Mouse (Mus musculus) lung, embryonic 14.5 days (tissue): ENCODE measurements at regions not wholly inside any gene's neighbourhood (a gene's known extent, or its start where the extent isn't known, plus 50 kb on each side); places are given as distances from the start of the nearest gene placed in this dataset.

Experiments
- ATAC-seq: fragments of 200-750 bp; cut with Nextera tagmentation; 2 replicates; pipeline ENCODE4 v1.8.0; 2017; ENCODE audit warnings: mild to moderate bottlenecking, moderate TSS enrichment, moderate library complexity; ENCODE audit not compliant: insufficient read depth
- DNase-seq: peaks from one replicate; pipeline ENCODE4 v3.0.0-alpha.2; 2015
- H3K27ac ChIP-seq: fragments of 300-500 bp; sonication (generic); 2 replicates; pipeline ENCODE4 v1.5.1; 2014; ENCODE audit warnings: low read depth, mild to moderate bottlenecking, moderate library complexity
- H3K27me3 ChIP-seq: fragments of 300-500 bp; sonication (generic); 2 replicates; pipeline ENCODE4 v1.6.1; 2014; ENCODE audit warnings: low read length, control low read depth; ENCODE audit not compliant: insufficient read depth
- H3K36me3 ChIP-seq: fragments of 300-500 bp; sonication (generic); 2 replicates; pipeline ENCODE4 v1.6.1; 2014; ENCODE audit warnings: control low read depth; ENCODE audit not compliant: insufficient read depth
- H3K4me1 ChIP-seq: fragments of 300-500 bp; sonication (generic); 2 replicates; pipeline ENCODE4 v1.6.1; 2014; ENCODE audit warnings: antibody characterized with exemption, control low read depth; ENCODE audit not compliant: insufficient read depth
- H3K4me2 ChIP-seq: fragments of 300-500 bp; sonication (generic); 2 replicates; pipeline ENCODE4 v1.6.1; 2014; ENCODE audit warnings: mild to moderate bottlenecking
- H3K4me3 ChIP-seq: fragments of 300-500 bp; sonication (generic); 2 replicates; pipeline ENCODE4 v1.5.1; 2014; ENCODE audit warnings: low read depth, low read length
- H3K9ac ChIP-seq: fragments of 300-500 bp; sonication (generic); 2 replicates; pipeline ENCODE4 v1.6.1; 2014
- H3K9me3 ChIP-seq: fragments of 300-500 bp; sonication (generic); 2 replicates; pipeline ENCODE4 v1.6.1; 2016; ENCODE audit warnings: low read depth, low read length, control low read depth
- CTCF ChIP-seq: IDR thresholded peaks from 2 replicates; pipeline ENCODE4 v1.5.1; 2016; ENCODE audit warnings: antibody characterized with exemption, low read depth
- WGBS: fragments of 180-500 bp; shearing (Covaris S2); extraction: QIAGEN DNeasy Blood & Tissue Kit; methylation state at CpG from one replicate; pipeline ENCODE4 v1.1.7; 2014; 5-methylcytosine and 5-hydroxymethylcytosine counted together

- TF ChIP-seq CTCF, result no peak
These were observed 282.6 kb upstream of the Eif4g2 start for GRCm38 (mm10) chr7:111365384-111365783.

DNA sequence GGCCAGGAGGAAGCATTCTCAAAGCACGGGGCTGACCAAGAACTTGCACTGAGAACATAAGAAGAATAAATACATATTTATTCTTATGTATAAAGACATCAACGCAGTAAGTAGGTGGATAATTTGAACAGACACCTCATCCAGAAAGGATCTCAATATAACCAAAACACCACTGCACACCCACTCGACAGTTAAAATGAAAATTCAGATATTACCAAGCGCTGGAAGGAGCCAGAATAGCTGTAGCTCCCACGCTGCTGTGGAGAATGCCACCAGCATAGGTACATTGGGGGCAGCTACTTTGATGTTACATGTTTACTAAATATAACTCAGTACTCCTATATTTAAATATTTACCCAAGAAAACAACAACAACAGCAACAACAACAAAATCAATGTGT, 280.4 kb upstream of the Eif4g2 start:
- H3K36me3 ChIP-seq, result no peaks in the 10 kb centered on the region
- 78% methylated on average over 5 of the region's 5 CpGs for WGBS
- H3K4me3 ChIP-seq, result no peak overlapping the region
- no peak overlapping the region for H3K4me2 ChIP-seq
- no peak overlapping the region for H3K9ac ChIP-seq
- no peak for DNase-seq
- no peaks in the 10 kb centered on the region for H3K9me3 ChIP-seq
- H3K4me1 ChIP-seq, result no peaks in the 10 kb centered on the region
- TF ChIP-seq CTCF, result no peak
- H3K27ac ChIP-seq, result no peak overlapping the region
- ATAC-seq, result no peak
- no peaks in the 10 kb centered on the region for H3K27me3 ChIP-seq

More at GRCm38 (mm10) chr7:111365384-111365783, 282.6 kb upstream of the Eif4g2 start:
- H3K36me3 ChIP-seq, result no peaks in the 10 kb centered on the region
- H3K9me3 ChIP-seq, result no peaks in the 10 kb centered on the region
- DNase-seq (no peak), ATAC-seq (no peak)
- H3K27ac ChIP-seq, result no peak overlapping the region
- no peak overlapping the region for H3K4me3 ChIP-seq
- WGBS, result 68% methylated on average over 5 of the region's 5 CpGs
- no peaks in the 10 kb centered on the region for H3K27me3 ChIP-seq
- H3K9ac ChIP-seq, result no peak overlapping the region
- no peak overlapping the region for H3K4me2 ChIP-seq
- no peaks in the 10 kb centered on the region for H3K4me1 ChIP-seq

GRCm38 (mm10) chr7:111362646-111363045, 279.8 kb upstream of the Eif4g2 start:
- Histone ChIP-seq H3K36me3 (no peaks in the 10 kb centered on the region), H3K9ac (no peak overlapping the region), H3K9me3 (no peaks in the 10 kb centered on the region), H3K4me3 (no peak overlapping the region), H3K4me2 (no peak overlapping the region), H3K27me3 (no peaks in the 10 kb centered on the region), H3K27ac (no peak overlapping the region), H3K4me1 (no peaks in the 10 kb centered on the region)
- no peak for DNase-seq
- no peak for ATAC-seq
- no peak for TF ChIP-seq CTCF
- 67% methylated on average over 4 of the region's 4 CpGs for WGBS

DNA sequence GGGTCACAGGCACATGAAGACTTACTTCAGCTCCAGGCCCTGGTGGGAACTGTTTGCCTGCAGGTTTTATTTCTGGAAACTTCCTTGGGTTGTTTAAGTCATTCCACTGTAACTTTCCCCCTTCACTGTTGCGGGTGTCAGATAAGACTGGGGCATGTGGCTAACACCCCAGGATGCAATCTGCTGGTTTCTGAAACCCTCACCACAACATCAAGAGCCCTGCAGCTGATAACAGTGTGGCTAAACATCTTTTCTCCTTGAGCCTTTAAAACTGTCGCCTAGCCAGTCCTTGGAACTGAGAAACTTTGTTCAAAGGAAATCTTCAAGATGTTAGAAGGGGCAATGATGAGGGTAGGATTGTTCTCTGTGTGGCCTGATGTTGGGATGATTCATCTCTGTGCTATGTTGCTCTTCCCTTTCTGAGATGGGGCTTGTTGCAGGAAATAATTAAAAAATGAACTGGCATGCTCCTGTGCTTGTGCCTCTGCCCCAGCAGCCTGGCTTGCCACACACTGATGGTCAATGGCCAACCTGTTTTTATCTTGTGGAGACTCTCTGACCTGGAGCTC, 272.3 kb upstream of the Eif4g2 start:
- TF ChIP-seq CTCF, result no peak
- H3K27me3 ChIP-seq, result no peaks in the 10 kb centered on the region
- no peaks in the 10 kb centered on the region for H3K9me3 ChIP-seq
- ATAC-seq, result no peak
- WGBS, result 44% methylated on average over 2 of the region's 2 CpGs
- H3K36me3 ChIP-seq, result no peaks in the 10 kb centered on the region
- no peak overlapping the region for H3K9ac ChIP-seq
- DNase-seq, result no peak
- H3K4me2 ChIP-seq, result no peak overlapping the region
- no peak overlapping the region for H3K4me3 ChIP-seq
- H3K4me1 ChIP-seq, result no peaks in the 10 kb centered on the region
- H3K27ac ChIP-seq, result no peak overlapping the region

- H3K27me3 ChIP-seq, result no peaks in the 10 kb centered on the region
- no peak overlapping the region for H3K9ac ChIP-seq
- H3K36me3 ChIP-seq, result no peaks in the 10 kb centered on the region
- H3K9me3 ChIP-seq, result no peaks in the 10 kb centered on the region
- no peak overlapping the region for H3K4me3 ChIP-seq
- WGBS, result 80% methylated on average over 4 of the region's 4 CpGs
- no peaks in the 10 kb centered on the region for H3K4me1 ChIP-seq
- no peak overlapping the region for H3K4me2 ChIP-seq
- DNase-seq, result no peak
- TF ChIP-seq CTCF, result no peak
- no peak for ATAC-seq
- no peak overlapping the region for H3K27ac ChIP-seq
These were observed 271.2 kb upstream of the Eif4g2 start for GRCm38 (mm10) chr7:111354066-111354465.

- no peaks in the 10 kb centered on the region for H3K9me3 ChIP-seq
- H3K27me3 ChIP-seq, result no peaks in the 10 kb centered on the region
- H3K4me2 ChIP-seq, result no peak overlapping the region
- DNase-seq (peak; percentile 30), ATAC-seq (no peak)
- 89% methylated on average over 2 of the region's 2 CpGs for WGBS
- no peak overlapping the region for H3K9ac ChIP-seq
- no peak overlapping the region for H3K27ac ChIP-seq
- no peak for TF ChIP-seq CTCF
- H3K4me1 ChIP-seq, result no peaks in the 10 kb centered on the region
- H3K4me3 ChIP-seq, result no peak overlapping the region
- H3K36me3 ChIP-seq, result no peaks in the 10 kb centered on the region
These were observed 269.3 kb upstream of the Eif4g2 start for GRCm38 (mm10) chr7:111352176-111352575.

DNA sequence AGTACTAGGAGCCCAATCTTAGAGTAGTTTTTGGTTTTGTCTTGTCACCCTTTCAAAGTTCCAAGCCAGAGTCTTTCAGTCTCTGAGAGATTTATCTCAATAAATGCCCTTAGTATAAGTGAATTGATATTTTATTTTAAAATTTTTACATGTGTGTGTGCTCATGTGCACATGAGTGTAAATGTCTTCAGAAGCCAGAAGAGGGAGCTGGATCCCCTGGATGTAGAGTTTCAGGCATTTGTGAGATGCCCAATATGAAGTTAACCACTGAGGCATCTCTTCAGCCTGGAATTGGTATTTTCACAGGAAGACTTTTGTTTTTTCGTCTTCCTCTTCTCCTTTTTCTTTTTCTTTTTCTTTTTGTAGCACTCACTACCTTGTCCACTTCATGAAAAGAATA, 262.3 kb upstream of the Eif4g2 start:
- DNase-seq, result peak; percentile 25
- no peaks in the 10 kb centered on the region for H3K36me3 ChIP-seq
- H3K4me2 ChIP-seq, result no peak overlapping the region
- no peaks in the 10 kb centered on the region for H3K9me3 ChIP-seq
- TF ChIP-seq CTCF, result peak; percentile 23
- H3K9ac ChIP-seq, result no peak overlapping the region
- no peaks in the 10 kb centered on the region for H3K27me3 ChIP-seq
- H3K4me1 ChIP-seq, result no peaks in the 10 kb centered on the region
- H3K27ac ChIP-seq, result no peak overlapping the region
- H3K4me3 ChIP-seq, result no peak overlapping the region
- ATAC-seq, result no peak
- 67% methylated on average over 1 of the region's 1 CpGs for WGBS

GRCm38 (mm10) chr7:111337053-111337452, 254.2 kb upstream of the Eif4g2 start:
- Histone ChIP-seq H3K4me2 (no peak overlapping the region), H3K36me3 (no peaks in the 10 kb centered on the region), H3K9me3 (no peaks in the 10 kb centered on the region; the same call in 1 of the 2 replicates), H3K9ac (no peak overlapping the region), H3K4me3 (no peak overlapping the region), H3K27ac (no peak overlapping the region), H3K4me1 (no peaks in the 10 kb centered on the region), H3K27me3 (no peaks in the 10 kb centered on the region)
- DNase-seq (no peak), ATAC-seq (no peak)
- WGBS, result 55% methylated on average over 3 of the region's 3 CpGs
- no peak for TF ChIP-seq CTCF
